Mouse (Mus musculus) left cerebral cortex, postnatal 14 days (tissue): ENCODE data around the gene Atg2b. TPM values are rescaled to one million over a fixed set of nuclear protein-coding genes. Genes with fewer than 3 reads are reported as not detected.

Experiments used
- DNase-seq, 2 experiments: peaks; one replicate each; pipeline ENCODE4 v3.0.0; 2021 to 2022; ENCODE audit warnings: low spot score in 2 of 2, mixed read lengths in 1 of 2
- intact Hi-C: fragments of 180-260 bp; cut with DNase I; formaldehyde crosslinking; loops from one replicate; pipeline ENCODE4 v1.15.1; 2025
- long read RNA-seq, 2 experiments: library from polyadenylated mRNA; stranded (forward); transcript quantifications; one replicate each; pipeline ENCODE4 v2.0.0; 2021
- total RNA-seq, 2 experiments: library from RNA; stranded (reverse); gene quantifications; 2 replicates each; pipeline ENCODE4 v1.2.3; 2021

The Atg2b gene
- total RNA-seq, result 10 to 100 TPM; 44.5 to 44.8 TPM
- long read RNA-seq, experiment 1, full-length matches to known transcripts, result 1 of 6 reads
- long read RNA-seq, experiment 1, partial matches to known transcripts, result 2 of 6 reads
- long read RNA-seq, experiment 1, other reads (novel, unspliced or antisense), result 3 of 6 reads
- long read RNA-seq, experiment 2, partial matches to known transcripts, result 2 of 6 reads
- long read RNA-seq, experiment 2, other reads (novel, unspliced or antisense), result 4 of 6 reads

- intact Hi-C loops, result no loop called here
- DNase-seq, result peak; percentile 97
Observed at GRCm38 (mm10) chr12:105685001-105685691, at the start of gene Atg2b. Gene Atg2b, minus strand, starts transcription at chr12:105685211.

DNA sequence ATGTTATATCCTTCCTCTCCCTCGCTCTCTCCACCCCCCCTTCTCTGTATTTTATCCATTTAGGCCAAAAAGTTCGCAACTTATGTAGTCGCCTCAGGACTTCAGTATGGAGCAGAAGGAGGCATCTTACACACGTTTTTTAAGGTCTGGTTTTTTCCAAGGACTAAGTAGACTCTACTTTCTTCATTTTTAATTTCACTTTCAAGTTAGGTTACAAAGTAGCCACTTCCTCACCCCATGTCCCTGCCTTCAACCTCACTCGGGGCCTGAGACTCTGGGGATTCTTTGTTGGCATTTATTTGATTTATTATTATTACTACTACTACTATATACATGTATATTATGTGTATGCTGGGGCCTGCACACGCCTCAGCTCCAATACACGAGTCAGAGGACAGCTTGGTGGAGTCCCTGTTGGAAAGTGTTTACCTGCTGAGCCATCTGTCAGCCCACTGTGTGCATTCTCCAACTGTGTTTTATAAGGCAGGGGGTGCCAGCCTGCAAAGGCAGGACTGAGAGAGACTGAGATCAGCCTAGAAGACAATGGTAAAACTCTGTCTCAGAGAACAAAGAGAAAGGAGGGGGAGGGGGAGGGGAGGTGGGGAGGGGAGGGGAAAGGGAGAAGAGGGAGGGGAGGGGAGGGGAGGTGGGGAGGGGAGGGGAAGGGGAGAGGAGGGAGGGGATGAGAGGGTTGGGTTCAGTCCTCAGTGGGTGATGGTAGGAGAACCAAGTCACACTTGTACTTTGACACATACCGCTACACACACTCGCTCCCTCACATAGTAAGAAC lies 48.6 kb upstream of the Atg2b start:
- intact Hi-C loops, result no loop called here
- no peak for DNase-seq

DNA sequence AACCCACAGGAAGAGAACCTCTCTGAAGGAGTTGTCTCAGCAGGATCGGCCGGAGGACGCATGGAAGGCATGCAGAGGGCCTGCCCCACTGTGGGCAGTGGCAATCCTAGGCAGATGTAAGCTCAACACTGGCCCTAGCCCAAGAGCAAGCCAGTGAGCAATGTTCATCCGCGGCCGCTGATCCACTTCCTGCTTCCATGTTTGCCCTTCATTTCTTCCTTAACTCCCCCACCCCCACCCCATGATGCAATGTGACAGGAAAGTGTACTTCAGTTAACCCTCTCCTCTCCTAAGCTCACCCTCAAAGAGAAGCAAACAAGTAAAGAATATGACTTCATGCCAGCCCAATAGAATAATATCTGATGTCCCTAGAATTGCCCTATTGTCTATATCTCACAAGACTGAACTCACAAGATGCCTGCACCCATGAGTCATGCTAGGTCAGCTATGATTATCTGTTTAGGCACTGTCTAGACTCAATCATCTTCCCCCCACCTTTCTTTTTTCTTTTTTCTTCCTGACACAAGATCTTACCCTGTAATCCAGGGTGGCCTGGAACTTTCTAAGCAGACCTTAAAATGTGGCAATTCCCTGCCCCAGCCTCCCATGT lies 45.9 kb upstream of the Atg2b start:
- intact Hi-C loops, result no loop called here
- no peak for DNase-seq

DNA sequence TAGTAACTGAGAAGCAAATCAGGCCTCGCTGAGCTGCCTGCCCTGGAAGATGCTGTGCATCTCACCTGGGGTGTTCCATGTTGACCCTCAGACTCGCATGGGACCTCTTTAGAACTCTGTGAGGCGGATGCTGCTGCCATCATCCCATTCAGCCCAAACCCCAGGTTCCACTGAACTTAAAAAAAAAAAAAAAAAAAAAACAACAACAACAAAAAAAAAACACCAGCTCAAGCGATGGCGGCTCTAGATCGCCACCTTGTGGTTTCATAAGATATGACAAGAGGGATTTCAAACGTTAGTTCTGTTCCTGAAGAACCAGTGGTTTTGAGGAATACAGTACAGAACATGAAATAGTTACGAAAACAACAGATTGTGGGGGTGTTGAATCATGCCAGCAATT lies 43.0 kb upstream of the Atg2b start:
- intact Hi-C loops, result loop anchor here (10.0 kb wide), 1 partner anchor 293 kb away; no protein-coding TSS in a partner anchor
- peak; percentile 45 to 67 for DNase-seq

DNA sequence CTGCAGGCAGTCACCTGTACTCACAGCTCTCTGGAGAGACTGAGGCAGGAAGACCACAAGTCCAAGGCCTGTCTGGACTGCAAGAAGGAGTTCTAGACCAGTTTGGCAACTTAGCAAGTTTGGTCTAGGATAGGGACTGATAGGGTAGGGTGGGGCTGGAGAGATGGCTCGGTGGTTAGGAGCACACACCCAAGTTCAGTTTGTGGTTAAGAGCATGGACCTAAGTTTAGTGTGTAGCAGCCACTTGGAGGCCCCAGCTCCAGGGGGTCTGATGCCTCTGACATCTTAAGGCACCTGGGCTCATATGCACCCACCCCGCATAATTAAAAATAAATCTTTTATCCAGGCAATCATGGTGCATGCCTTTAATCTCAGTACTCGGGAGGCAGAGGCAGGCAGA lies 42.3 kb upstream of the Atg2b start:
- intact Hi-C loops, result loop anchor here (10.0 kb wide), 1 partner anchor 292 kb away; no protein-coding TSS in a partner anchor
- no peak for DNase-seq

GRCm38 (mm10) chr12:105725736-105726135 lies 40.7 kb upstream of the Atg2b start:
- no peak for DNase-seq
- intact Hi-C loops, result loop anchor here (10.0 kb wide), 1 partner anchor 291 kb away; no protein-coding TSS in a partner anchor

- no peak for DNase-seq
- intact Hi-C loops, result loop anchor here (5.0 to 10.0 kb wide), 3 partner anchors 42 to 290 kb away; partner anchors contain the start of gene Gskip
Observed at GRCm38 (mm10) chr12:105724616-105725015, 39.6 kb upstream of the Atg2b start.

- DNase-seq, result peak; percentile 64 to 67
- intact Hi-C loops, result loop anchor here (5.0 to 10.0 kb wide), 3 partner anchors 40 to 288 kb away; partner anchors contain the start of gene Gskip
Observed at GRCm38 (mm10) chr12:105722657-105723056, 37.6 kb upstream of the Atg2b start.

DNA sequence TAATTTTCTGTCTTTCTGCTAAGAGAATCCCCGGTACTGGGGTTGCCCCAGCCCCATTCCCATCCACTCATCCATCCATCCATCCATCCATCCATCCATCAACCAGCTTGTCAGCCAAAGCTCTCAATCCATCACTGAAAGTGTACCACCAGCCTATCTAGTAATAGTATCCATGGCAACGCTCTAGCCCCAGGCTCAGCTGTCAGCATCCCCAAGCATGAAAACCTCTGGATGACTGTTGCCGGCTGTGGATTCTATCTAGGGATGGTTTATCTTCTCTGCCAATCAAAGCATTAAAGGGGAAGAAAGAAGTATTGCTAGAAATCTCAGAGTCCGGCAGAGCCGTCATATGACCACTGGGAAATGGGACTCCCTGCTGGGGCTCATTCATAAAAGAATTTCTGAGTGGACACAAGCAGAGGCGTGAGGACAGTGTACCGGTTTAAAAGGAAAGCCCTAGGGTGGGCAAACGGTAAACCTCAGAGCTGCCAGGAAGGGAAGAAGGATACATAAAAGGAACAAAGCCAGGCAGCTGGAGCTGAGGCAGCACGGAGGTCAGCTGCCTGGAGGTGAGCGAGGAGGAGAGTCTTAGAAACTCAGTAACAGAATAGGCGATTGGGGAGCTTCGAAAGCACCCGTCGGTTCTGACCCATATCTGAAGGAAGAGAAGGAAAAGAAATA lies 36.6 kb upstream of the Atg2b start:
- intact Hi-C loops, result loop anchor here (5.0 to 10.0 kb wide), 3 partner anchors 39 to 287 kb away; partner anchors contain the start of gene Gskip
- no peak for DNase-seq

DNA sequence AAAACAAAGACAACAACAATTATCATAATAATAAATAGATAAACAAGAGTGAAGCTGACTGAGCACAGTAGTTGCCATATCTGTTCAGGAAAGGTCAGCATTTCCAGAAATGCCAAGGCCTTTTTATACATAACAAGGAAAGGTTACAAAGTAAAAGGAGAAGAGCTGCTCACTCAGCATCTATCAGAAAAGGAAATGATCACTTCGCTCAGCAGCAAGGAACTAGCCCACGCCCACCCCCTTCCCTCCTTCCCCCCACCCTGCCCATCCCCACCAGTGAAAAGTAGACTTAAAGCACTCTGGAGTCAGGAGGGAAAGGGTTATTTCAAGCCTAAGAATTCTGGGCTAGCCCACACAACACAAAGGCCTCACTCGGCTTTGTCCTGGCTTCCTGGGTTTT lies 35.2 kb upstream of the Atg2b start:
- intact Hi-C loops, result loop anchor here (5.0 to 10.0 kb wide), 3 partner anchors 38 to 285 kb away; partner anchors contain the start of gene Gskip
- no peak for DNase-seq

- peak; percentile 54 to 60 for DNase-seq
- intact Hi-C loops, result no loop called here
Observed at GRCm38 (mm10) chr12:105718616-105719015, 33.6 kb upstream of the Atg2b start.

DNA sequence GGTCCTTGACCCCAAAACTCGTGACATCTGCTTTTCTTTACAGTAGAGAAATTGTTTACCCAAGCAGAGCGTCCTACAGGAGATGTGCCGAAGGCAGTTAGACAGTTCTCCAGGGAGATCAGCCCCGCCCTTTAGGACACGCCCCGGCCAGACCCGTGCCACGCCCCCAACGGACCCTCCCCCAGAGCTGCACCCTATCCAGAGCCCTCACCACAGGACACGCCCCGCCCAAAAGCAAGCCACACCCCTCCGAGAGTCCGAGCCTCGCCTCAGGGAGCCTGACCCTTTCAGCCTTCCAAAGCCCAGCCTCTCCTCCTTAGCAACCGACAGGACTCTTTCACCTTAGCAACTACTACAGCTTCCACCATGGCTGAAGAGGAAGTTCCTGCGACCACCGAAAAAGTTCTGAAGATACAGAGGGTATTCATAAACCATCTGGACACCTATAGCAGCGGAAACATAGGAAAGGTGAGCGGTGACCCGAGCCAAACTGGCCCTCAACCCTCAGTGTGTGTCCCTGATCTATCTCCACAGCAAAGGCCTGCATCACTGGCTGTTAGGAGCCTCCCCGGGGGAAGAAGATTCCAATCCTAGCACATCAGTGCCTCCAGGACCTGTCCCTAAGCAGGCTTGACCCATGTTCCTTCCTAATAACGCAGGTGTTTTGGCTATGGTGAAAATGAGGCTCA lies 20.9 kb upstream of the Atg2b start, which contains the start of gene Ak7:
Gene Ak7, plus strand, starts transcription at position 178 of the 689 bp plus-strand sequence.
- intact Hi-C loops, result no loop called here
- peak in 1 of 2 experiments; percentile 22 for DNase-seq

DNA sequence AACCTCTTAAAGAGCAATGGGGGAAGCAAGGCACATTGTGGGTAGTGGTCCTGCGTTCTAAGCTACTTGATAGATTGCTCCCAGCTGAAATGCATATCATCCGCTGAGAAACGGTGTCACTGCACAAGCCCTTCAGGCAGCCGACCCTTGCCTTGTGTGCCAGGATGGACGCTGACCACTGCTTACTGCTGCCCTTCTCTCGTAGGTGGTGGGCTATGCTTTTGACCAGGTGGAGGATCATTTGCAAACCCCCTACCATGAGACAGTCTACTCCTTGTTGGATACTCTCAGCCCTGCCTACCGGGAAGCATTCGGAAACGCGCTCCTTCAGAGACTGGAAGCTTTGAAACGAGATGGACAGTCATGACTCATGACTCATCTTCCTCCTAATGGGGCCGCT lies 15.4 kb upstream of the Atg2b start:
- DNase-seq, result no peak
- intact Hi-C loops, result no loop called here

GRCm38 (mm10) chr12:105697104-105697780 lies 12.2 kb upstream of the Atg2b start:
- intact Hi-C loops, result no loop called here
- DNase-seq, result no peak

GRCm38 (mm10) chr12:105695848-105696247 lies 10.8 kb upstream of the Atg2b start:
- intact Hi-C loops, result no loop called here
- no peak for DNase-seq

DNA sequence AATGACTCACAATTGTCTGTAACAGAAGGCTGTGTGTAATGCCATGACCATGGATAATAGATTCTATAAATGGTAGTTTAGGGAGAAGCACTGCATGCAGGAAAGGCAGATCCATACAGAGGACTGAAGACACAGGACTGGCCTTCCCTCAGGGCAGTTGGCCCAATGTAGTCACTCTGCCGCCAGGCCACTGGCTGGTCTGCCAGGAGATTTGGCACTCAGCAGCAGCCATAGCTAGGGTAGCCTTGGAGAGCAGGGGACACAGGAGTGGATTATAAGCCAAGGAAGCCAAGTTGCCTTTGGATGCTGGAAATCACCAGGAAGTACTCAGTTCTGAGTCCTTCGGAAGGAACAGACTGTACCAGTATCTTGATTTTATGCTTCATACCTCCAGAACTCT lies 9.0 kb upstream of the Atg2b start:
- intact Hi-C loops, result no loop called here
- no peak for DNase-seq

DNA sequence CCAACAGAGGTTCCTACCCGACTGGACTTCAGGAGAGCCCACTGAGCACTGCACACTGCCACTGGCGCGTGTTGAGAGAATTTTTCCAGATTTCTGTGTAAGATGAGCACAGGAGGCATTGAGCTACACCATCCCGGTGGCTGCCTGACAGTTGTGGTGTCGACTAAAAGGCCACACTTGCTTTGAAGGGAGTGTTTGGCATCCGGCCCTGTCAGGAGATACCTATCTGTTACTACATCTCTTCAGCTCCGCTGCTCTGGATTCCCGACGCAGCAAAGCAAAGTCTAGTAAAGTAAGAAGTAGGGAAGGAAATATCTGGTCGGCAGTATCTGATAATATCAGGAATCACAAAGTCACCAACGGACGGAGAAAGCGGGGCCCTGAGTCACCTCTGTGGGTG lies 4.4 kb upstream of the Atg2b start:
- DNase-seq, result no peak
- intact Hi-C loops, result no loop called here

DNA sequence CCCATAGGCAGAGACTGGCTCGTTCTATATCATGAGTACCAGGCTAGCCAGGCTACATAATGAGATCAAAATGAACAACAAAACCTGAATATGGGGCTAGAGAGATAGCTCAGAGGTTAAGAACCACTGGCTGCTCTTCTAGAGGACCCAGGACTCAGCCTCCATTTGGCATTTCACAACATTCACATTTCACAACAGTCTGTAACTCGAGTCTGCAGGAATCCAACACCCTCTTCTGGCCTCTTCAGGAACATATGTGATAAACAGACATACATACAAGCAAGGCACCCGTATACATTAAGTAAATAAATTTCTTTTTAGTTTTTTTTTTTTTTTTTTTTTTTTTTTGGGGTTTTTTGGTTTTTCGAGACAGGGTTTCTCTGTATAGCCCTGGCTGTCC lies 3.5 kb upstream of the Atg2b start:
- intact Hi-C loops, result no loop called here
- no peak for DNase-seq
